Mouse (Mus musculus): ENCODE data around the gene Fcrlb. TPM values are rescaled to one million over a fixed set of nuclear protein-coding genes. Genes with fewer than 3 reads are reported as not detected.

The Fcrlb gene
- 0.05 and 0.80 TPM in 2 replicates for polyA plus RNA-seq (2012; rRNA removed)

DNA sequence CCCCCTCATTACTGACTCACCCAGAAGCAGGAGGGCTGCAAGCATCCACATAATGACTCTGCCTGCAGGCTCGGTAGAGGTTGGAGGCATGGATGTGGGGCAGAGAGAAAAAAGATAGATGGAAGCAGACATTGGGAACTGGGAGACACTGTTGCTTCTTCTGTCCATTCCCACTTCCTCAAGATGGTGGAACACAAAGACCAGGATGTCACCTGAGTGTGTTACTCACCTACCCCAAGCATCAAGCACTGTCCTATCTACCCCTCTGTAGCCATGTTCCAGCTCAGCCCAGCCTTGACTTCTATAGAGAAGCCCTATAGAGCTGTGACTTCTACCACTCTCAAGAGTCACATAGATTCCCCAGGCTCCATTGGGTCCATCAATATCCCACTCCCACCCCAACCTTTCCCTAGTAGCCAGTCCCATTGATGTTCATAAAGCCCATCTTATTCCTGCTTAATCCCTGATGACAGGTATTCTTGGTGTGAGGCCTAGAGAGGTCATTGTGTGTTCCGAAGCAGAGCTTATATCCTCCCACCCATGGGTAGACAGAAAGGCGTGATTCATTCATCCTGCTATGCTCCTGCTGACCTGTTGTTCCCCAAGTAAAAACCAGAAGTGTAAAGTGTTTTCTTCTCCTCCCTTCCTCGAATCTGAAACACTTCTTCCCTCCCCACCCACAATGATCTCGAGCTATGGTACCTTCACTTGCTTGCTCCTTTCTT is at the start of gene Fcrlb:
Gene Fcrlb (minus strand): TSS at position 51 of the 725 bp plus-strand sequence.

GRCm38 (mm10) chr1:170927378-170927777 is 14.6 kb upstream of the Fcrlb start, which contains the start of gene Fcrla:
Gene Fcrla, minus strand, starts transcription at chr1:170927583.

DNA sequence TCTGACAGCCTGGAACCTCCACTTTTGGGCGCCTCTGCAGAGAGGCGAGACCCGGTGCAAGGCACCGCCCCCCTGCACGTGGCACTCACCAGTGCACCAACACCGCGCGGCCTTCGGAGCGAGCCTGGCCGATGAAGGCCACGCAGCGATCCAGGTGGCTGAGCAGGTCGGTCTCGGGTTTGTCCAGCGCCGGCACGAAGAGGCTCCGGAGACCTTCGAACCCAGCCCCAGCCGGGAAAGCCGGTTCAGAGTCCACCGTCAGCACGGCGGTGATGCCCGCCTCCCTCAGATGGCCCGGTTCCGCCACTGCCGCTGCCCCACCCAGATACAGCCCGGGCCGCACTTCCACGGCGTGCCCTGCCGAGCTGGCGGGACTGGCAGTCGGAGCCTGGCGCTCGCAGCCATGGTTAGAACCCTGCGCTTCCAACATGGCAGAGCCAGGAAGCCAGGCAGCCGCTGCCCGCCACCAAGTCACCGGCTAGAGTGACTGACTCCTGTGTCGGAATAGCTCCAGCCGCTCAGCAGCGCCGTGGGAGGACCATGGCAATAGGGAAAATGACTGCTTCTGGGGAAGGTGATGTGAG is 27.7 kb downstream of the Fcrlb start, which contains the start of the genes Gm26620 and Dusp12:
Gene Gm26620 (plus strand): TSS at position 88 of the 584 bp plus-strand sequence.
Gene Dusp12 (minus strand): TSS at position 563 of the 584 bp plus-strand sequence.

DNA sequence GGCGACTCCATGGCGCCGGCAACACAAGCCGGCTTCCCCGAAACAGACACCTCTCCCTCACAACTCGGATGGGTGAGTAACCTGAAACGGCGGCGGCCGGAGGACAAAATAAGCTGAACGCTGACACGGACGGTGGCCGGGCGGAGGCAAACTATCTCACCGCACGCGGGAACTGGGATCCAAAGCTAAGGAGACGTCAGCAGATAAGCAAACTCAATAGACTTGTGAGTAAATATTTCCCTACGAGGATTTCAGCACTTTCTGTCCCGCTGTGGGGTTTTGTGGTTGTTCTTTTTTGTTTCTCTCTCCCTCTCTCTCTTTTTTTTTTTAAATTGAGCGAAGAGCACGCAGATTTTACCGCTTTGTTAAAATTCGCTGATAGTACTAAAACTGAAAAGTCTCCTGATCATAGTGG is 45.0 kb downstream of the Fcrlb start, which contains the start of gene Atf6:
Gene Atf6 (minus strand): TSS at position 81 of the 415 bp plus-strand sequence.

Other genes with a start within 250 kb of the Fcrlb start
- gene Atf6, start 45.2 kb downstream of the Fcrlb start, polyA plus RNA-seq (2012; rRNA removed), result 2.5 and 3.6 TPM in 2 replicates
- 0.65 and 1.0 TPM in 2 replicates for gene Gm26620, start 27.9 kb downstream of the Fcrlb start, polyA plus RNA-seq (2012; rRNA removed)
- gene Dusp12, start 27.4 kb downstream of the Fcrlb start, polyA plus RNA-seq (2012; rRNA removed), result 3.1 and 4.5 TPM in 2 replicates
- gene Fcrla, start 14.6 kb upstream of the Fcrlb start, polyA plus RNA-seq (2012; rRNA removed), result 0.49 TPM in 1 of 2 replicates, not detected in the other
- gene Fcgr2b, start 63.6 kb upstream of the Fcrlb start, polyA plus RNA-seq (2012; rRNA removed), result 2.5 and 3.3 TPM in 2 replicates
- 0.30 and 0.38 TPM in 2 replicates for gene Fcgr4, start 106.0 kb upstream of the Fcrlb start, polyA plus RNA-seq (2012; rRNA removed)
- 3.2 and 4.2 TPM in 2 replicates for gene Fcgr3, start 152.0 kb upstream of the Fcrlb start, polyA plus RNA-seq (2012; rRNA removed)
- gene Cfap126, start 201.0 kb upstream of the Fcrlb start, polyA plus RNA-seq (2012; rRNA removed), result 1.2 and 1.4 TPM in 2 replicates
- 87.8 and 99.3 TPM in 2 replicates for gene Sdhc, start 237.7 kb upstream of the Fcrlb start, polyA plus RNA-seq (2012; rRNA removed)
- 0.87 and 1.1 TPM in 2 replicates for gene Mpz, start 237.8 kb upstream of the Fcrlb start, polyA plus RNA-seq (2012; rRNA removed)